ENCODE assay signal across 27 mouse cellular contexts in the genomic region with DNA sequence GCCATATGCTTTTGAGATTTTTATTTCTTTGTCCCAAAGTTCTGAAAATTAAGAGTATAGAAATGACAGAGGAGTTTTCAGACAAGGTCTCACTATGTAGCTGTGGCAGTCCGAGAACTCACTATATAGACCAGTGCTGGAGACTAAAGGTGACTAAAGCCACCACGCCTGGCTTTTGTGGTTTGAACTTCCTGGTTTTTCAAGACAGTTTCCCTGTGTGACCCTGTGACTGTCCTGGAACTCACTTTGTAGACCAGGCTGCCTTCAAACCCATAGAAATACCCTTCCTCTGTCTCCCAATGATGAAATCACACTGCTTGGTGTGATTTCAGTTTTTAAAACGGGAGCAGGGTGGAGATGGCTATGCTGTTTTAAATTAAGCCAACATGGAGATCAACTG. TPM values are rescaled to one million over a fixed set of nuclear protein-coding genes. Genes with fewer than 3 reads are reported as not detected.
DNase-seq lines count a peak whose midpoint lies in the region; ATAC-seq and TF ChIP-seq lines count a peak whose summit lies in the region.
"Had no signal": no experiment of that assay in that cellular context is flagged by ENCODE, and none has a peak within 500 bp of the region (broad histone marks: within the 10 kb centered on the region; RNA-seq: fewer than 3 reads in every experiment).

No protein-coding gene starts in this region.

- peaks cover 17% of the 10 kb centered on the region for H3K36me3 ChIP-seq in stomach, postnatal 0 days (ENCODE audit: control insufficient read depth, insufficient read depth, low read length)

- no peak overlapping the region for H3K27ac ChIP-seq in stomach, postnatal 0 days (replicated peaks)
- H3K27ac ChIP-seq: heart, embryonic 15.5 days; hindbrain, embryonic 14.5 days; hindbrain, postnatal 0 days had no signal

- H3K9me3 ChIP-seq in stomach, postnatal 0 days (ENCODE audit: control insufficient read depth, low read length) = no peaks in the 10 kb centered on the region
- H3K9me3 ChIP-seq: G1E; heart, embryonic 12.5 days; heart, embryonic 15.5 days had no signal

- no peak overlapping the region for H3K9ac ChIP-seq in stomach, postnatal 0 days (ENCODE audit: low read length)
- H3K9ac ChIP-seq: forebrain, postnatal 0 days; heart, embryonic 12.5 days; heart, embryonic 15.5 days; hindbrain, embryonic 14.5 days had no signal

- H3K27me3 ChIP-seq in stomach, postnatal 0 days (ENCODE audit: control insufficient read depth, insufficient read depth, low read length) = no peaks in the 10 kb centered on the region
- H3K27me3 ChIP-seq: CH12.LX; heart, embryonic 12.5 days; heart, embryonic 15.5 days; Patski had no signal

- no peak for TF ChIP-seq CTCF in stomach, postnatal 0 days (IDR thresholded peaks at IDR 0.05; ENCODE audit: low read depth)

- no peak for TF ChIP-seq EP300 in stomach, postnatal 0 days (optimal IDR thresholded peaks at IDR 0.05)

- 73% methylated on average over 3 of the region's 3 CpGs for WGBS in stomach, postnatal 0 days

- peak; percentile 57 for ATAC-seq in megakaryocyte progenitor cell, adult 5-6 weeks (replicated peaks; ENCODE audit: poor library complexity)
- no peak for ATAC-seq in stomach, postnatal 0 days (ENCODE audit: low FRiP score, low TSS enrichment)
- ATAC-seq: forebrain, embryonic 14.5 days; forebrain, postnatal 0 days; hindbrain, postnatal 0 days; Patski had no signal

- no peak overlapping the region for H3K4me2 ChIP-seq in stomach, postnatal 0 days (replicated peaks; ENCODE audit: low read depth)
- H3K4me2 ChIP-seq: heart, embryonic 12.5 days; heart, embryonic 15.5 days; hindbrain, embryonic 14.5 days had no signal

- no peaks in the 10 kb centered on the region for H3K4me1 ChIP-seq in stomach, postnatal 0 days (replicated peaks; ENCODE audit: control insufficient read depth, insufficient read depth)
- H3K4me1 ChIP-seq: heart, embryonic 15.5 days had no signal

- no peak overlapping the region for H3K4me3 ChIP-seq in stomach, postnatal 0 days (ENCODE audit: low read depth, low read length)
- H3K4me3 ChIP-seq: heart, embryonic 12.5 days; heart, embryonic 15.5 days had no signal

- DNase-seq in heart, adult 11 months = peak; percentile 78
- DNase-seq in heart, postnatal 4 days = no peak
- peak; percentile 57 for DNase-seq in 416B (ENCODE audit: low read depth)
- DNase-seq in stomach, postnatal 0 days (ENCODE audit: low spot score) = peak; percentile 24
- DNase-seq in ovary, adult 18-20 months (ENCODE audit: low spot score) = no peak
- DNase-seq in gastrocnemius, adult 18-20 months (ENCODE audit: low spot score) = no peak
- DNase-seq: adrenal gland, postnatal 10 days; adrenal gland, postnatal 36 days; B cell, adult 2 months; cerebellum, adult 18-20 months; cerebellum, adult 9-10 months; cerebellum, postnatal 14 days; forebrain, postnatal 0 days; gastrocnemius, postnatal 10 days; gastrocnemius, postnatal 36 days; heart, adult 18-20 months; heart, postnatal 10 days; heart, postnatal 36 days had no signal

RNA-seq across cellular contexts. Expression of a gene that starts 32.9 kb away (rescaled TPM):
- total RNA-seq in heart, postnatal 4 days (2021) = 10 to 100 TPM; 33.6 to 36.3 TPM
- total RNA-seq in megakaryocyte progenitor cell, adult 5-6 weeks (2015) = 78.5 and 79.7 TPM in 2 replicates
- 71.3 and 72.4 TPM in 2 replicates for total RNA-seq in megakaryocyte progenitor cell, adult 5-6 weeks (2017)
- 75.2 and 78.4 TPM in 2 replicates for polyA plus RNA-seq in stomach, postnatal 0 days (2015; fragmentation: Nextera tagmentation; extraction: Ambion mirVana)
- total RNA-seq in gastrocnemius, adult 18-20 months (2021) = 10 to 100 TPM; 16.7 to 22.6 TPM

RNA-seq across cellular contexts. Expression of a gene that starts 38.1 kb away (rescaled TPM):
- total RNA-seq in heart, postnatal 4 days (2021) = 100 to 1,000 TPM; 386 to 391 TPM
- 230 and 233 TPM in 2 replicates for total RNA-seq in megakaryocyte progenitor cell, adult 5-6 weeks (2015)
- total RNA-seq in megakaryocyte progenitor cell, adult 5-6 weeks (2017) = 165 and 170 TPM in 2 replicates
- polyA plus RNA-seq in stomach, postnatal 0 days (2015; fragmentation: Nextera tagmentation; extraction: Ambion mirVana) = 263 and 272 TPM in 2 replicates
- total RNA-seq in gastrocnemius, adult 18-20 months (2021) = 10 to 100 TPM; 48.6 to 59.8 TPM

Comparison
In these comparisons a context has a peak if more than half of its experiments do, and no peak if none do; other contexts are left out.
1. DNase-seq: peak in heart, adult 11 months (single experiment), 416B (single experiment) and stomach, postnatal 0 days (single experiment); none in heart, postnatal 4 days (single experiment), ovary, adult 18-20 months (single experiment) and gastrocnemius, adult 18-20 months (single experiment).